Mouse (Mus musculus): ENCODE results near the gene Fam221b. TPM values are rescaled to one million over a fixed set of nuclear protein-coding genes. Genes with fewer than 3 reads are reported as not detected.

Gene Fam221b
- total RNA-seq, 2 experiments from 2014 or later: 1.3 to 1.5 TPM

DNA sequence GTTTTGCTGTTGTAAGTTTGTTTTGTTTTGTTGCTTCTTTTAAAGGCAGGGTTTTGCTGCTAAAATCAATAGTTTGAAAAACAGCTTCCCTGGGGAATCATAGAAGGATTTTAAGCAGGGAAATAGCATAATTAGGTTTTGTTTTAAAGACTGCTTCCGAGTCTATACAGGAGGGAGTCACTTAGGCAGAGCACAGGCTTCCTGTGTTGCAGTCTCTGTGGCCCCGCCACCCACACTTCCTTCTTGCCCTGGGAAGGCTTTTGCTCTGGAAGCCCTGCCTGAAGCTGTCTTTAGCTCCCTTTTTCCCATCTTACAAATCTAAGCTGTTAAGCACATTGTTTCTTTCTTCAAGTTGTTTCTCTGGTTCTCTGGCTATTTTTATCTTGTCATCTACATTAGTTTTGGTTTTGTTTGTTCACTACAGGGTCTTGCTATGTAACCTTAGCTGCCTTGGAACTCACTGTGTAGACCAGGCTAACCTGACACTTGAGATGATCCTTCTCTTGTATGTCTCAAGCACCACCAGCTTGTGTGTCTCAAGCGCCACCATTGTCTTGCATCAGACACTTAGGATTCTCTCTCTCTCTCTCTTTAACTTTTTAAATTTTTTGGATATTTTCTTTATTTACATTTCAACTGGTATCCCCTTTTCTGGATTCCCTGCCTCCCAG lies 55.8 kb downstream of the Fam221b start:
- DNase-seq: no peak

- DNase-seq: no peak
These were observed 56.4 kb downstream of the Fam221b start for GRCm38 (mm10) chr4:43612534-43612933.

Small RNAs within 50 kb of the gene (microRNA-seq; reads per million reads assigned to microRNA genes)
- 0.30 to 0.63 reads per million in 2 experiments for gene Gm25262

Other genes starting within 250 kb of the Fam221b start
- 1 to 10 TPM in 1 of 2 experiments, under 1 TPM in 1; 0.72 to 2.6 TPM for gene Fam166b, start 240.0 kb downstream of the Fam221b start, total RNA-seq (2021)
- gene Tesk1, start 227.2 kb downstream of the Fam221b start, total RNA-seq (2021): 10 to 100 TPM; 76.2 to 76.3 TPM
- gene Cd72, start 214.5 kb downstream of the Fam221b start, total RNA-seq (2021): not detected
- gene Sit1, start 185.4 kb downstream of the Fam221b start, total RNA-seq (2021): not detected
- gene Ccdc107, start 176.2 kb downstream of the Fam221b start, total RNA-seq (2021): 10 to 100 TPM; 25.0 to 26.0 TPM
- gene Arhgef39, start 169.4 kb downstream of the Fam221b start, total RNA-seq (2021): under 1 TPM; 0.56 to 0.82 TPM
- under 1 TPM; 0.17 to 0.35 TPM for gene Car9, start 162.2 kb downstream of the Fam221b start, total RNA-seq (2021)
- 1 to 10 TPM; 4.8 to 6.9 TPM for gene Tpm2, start 145.4 kb downstream of the Fam221b start, total RNA-seq (2021)
- gene Creb3, start 106.8 kb downstream of the Fam221b start, total RNA-seq (2021): 10 to 100 TPM; 72.6 to 73.2 TPM
- 10 to 100 TPM; 44.8 to 49.0 TPM for gene Tln1, start 106.5 kb downstream of the Fam221b start, total RNA-seq (2021)
- 10 to 100 TPM; 43.2 to 51.2 TPM for gene Rgp1, start 90.4 kb downstream of the Fam221b start, total RNA-seq (2021)
- 10 to 100 TPM; 58.8 to 59.6 TPM for gene Gba2, start 90.3 kb downstream of the Fam221b start, total RNA-seq (2021)
- not detected for gene Msmp, start 84.7 kb downstream of the Fam221b start, total RNA-seq (2021)
- 10 to 100 TPM; 51.6 to 59.1 TPM for gene Npr2, start 37.2 kb downstream of the Fam221b start, total RNA-seq (2021)
- 1 to 10 TPM in 1 of 2 experiments, under 1 TPM in 1; 0.87 to 1.4 TPM for gene Spag8, start 15.6 kb downstream of the Fam221b start, total RNA-seq (2021)
- 10 to 100 TPM; 29.6 to 33.2 TPM for gene Hint2, start 12.7 kb downstream of the Fam221b start, total RNA-seq (2021)
- 10 to 100 TPM; 66.7 to 67.3 TPM for gene Tmem8b, start 174 bp downstream of the Fam221b start, total RNA-seq (2021)
- not detected for gene Olfr70, start 31.7 kb upstream of the Fam221b start, total RNA-seq (2021)
- gene Olfr71, start 41.1 kb upstream of the Fam221b start, total RNA-seq (2021): not detected
- 1 to 10 TPM in 1 of 2 experiments, under 1 TPM in 1; 0.47 to 1.2 TPM for gene Hrct1, start 58.0 kb upstream of the Fam221b start, total RNA-seq (2021)
- 1 to 10 TPM in 1 of 2 experiments, under 1 TPM in 1; 0.61 to 1.1 TPM for gene Spaar, start 60.9 kb upstream of the Fam221b start, total RNA-seq (2021)
- gene Olfr159, start 101.9 kb upstream of the Fam221b start, total RNA-seq (2021): not detected
- gene Olfr156, start 154.8 kb upstream of the Fam221b start, total RNA-seq (2021): not detected
- gene Olfr157, start 171.1 kb upstream of the Fam221b start, total RNA-seq (2021): not detected
- not detected for gene Olfr155, start 182.4 kb upstream of the Fam221b start, total RNA-seq (2021)
- gene Reck, start 206.4 kb upstream of the Fam221b start, total RNA-seq (2021): 1 to 10 TPM; 5.8 to 7.5 TPM